ENCODE assay signal across 8 mouse cellular contexts in genomic region chr2:27764256-27764936, GRCm38 (mm10).
DNase-seq lines count a peak whose midpoint lies in the region; ATAC-seq and TF ChIP-seq lines count a peak whose summit lies in the region.

No protein-coding gene starts in this region.

- no peak for TF ChIP-seq CTCF in intestine, postnatal 0 days (IDR thresholded peaks at IDR 0.05; ENCODE audit: low read depth)

- H3K27me3 ChIP-seq in embryonic facial prominence, embryonic 11.5 days (ENCODE audit: control insufficient read depth, insufficient read depth, low read length): no peaks in the 10 kb centered on the region
- H3K27me3 ChIP-seq in intestine, postnatal 0 days (replicated peaks; ENCODE audit: control insufficient read depth, insufficient read depth, low read length): no peaks in the 10 kb centered on the region
- H3K27me3 ChIP-seq in midbrain, embryonic 11.5 days (ENCODE audit: control insufficient read depth, insufficient read depth, low read length): no peaks in the 10 kb centered on the region

- no peak overlapping the region for H3K4me3 ChIP-seq in embryonic facial prominence, embryonic 11.5 days (ENCODE audit: low read depth, low read length)
- H3K4me3 ChIP-seq in intestine, postnatal 0 days (ENCODE audit: low read depth, low read length): no peak overlapping the region
- no peak overlapping the region for H3K4me3 ChIP-seq in midbrain, embryonic 11.5 days (ENCODE audit: low read depth, low read length)

- DNase-seq in embryo, embryonic 10 days (ENCODE audit: low spot score): peak; percentile 75
- no peak for DNase-seq in embryo, embryonic 9.5 days (ENCODE audit: extremely low spot score)
- DNase-seq in embryonic facial prominence, embryonic 11.5 days (ENCODE audit: low spot score): peak; percentile 84
- DNase-seq in midbrain, embryonic 11.5 days (ENCODE audit: low spot score, missing footprints): peak; percentile 91
- no peak for DNase-seq in layer of hippocampus, adult 11-12 months (ENCODE audit: low spot score)
- DNase-seq in spleen, postnatal 36 days (ENCODE audit: low spot score in 2 of 2): no peak
- no peak for DNase-seq in natural killer cell, adult 2 months (ENCODE audit: low spot score in 2 of 2)

- no peaks in the 10 kb centered on the region for H3K36me3 ChIP-seq in embryonic facial prominence, embryonic 11.5 days (replicated peaks; ENCODE audit: control insufficient read depth, insufficient read depth, low read depth, low read length)
- H3K36me3 ChIP-seq in intestine, postnatal 0 days (ENCODE audit: control insufficient read depth, insufficient read depth): peaks cover 17% of the 10 kb centered on the region
- H3K36me3 ChIP-seq in midbrain, embryonic 11.5 days (ENCODE audit: control insufficient read depth, insufficient read depth, low read length): peaks cover 4% of the 10 kb centered on the region; the same call in 1 of the 2 replicates

- ATAC-seq in embryonic facial prominence, embryonic 11.5 days (replicated peaks; ENCODE audit: insufficient number of reproducible peaks, low FRiP score, low TSS enrichment, low read depth): peak; percentile 70
- peak; percentile 12 for ATAC-seq in intestine, postnatal 0 days
- ATAC-seq in midbrain, embryonic 11.5 days (ENCODE audit: low FRiP score): peak; percentile 71

- no peak overlapping the region for H3K4me2 ChIP-seq in embryonic facial prominence, embryonic 11.5 days (ENCODE audit: low read depth, low read length)
- no peak overlapping the region for H3K4me2 ChIP-seq in intestine, postnatal 0 days (replicated peaks; ENCODE audit: low read depth)
- no peak overlapping the region for H3K4me2 ChIP-seq in midbrain, embryonic 11.5 days

- H3K27ac ChIP-seq in embryonic facial prominence, embryonic 11.5 days (replicated peaks; ENCODE audit: low read depth, low read length): peak overlapping the region; percentile 49
- H3K27ac ChIP-seq in intestine, postnatal 0 days (ENCODE audit: low read depth, low read length): no peak overlapping the region
- no peak overlapping the region; the same call in 1 of the 2 replicates for H3K27ac ChIP-seq in midbrain, embryonic 11.5 days (ENCODE audit: low read depth, low read length)

- 0 out of 2 replicates have a peak overlapping the region, but pooled peaks have one; percentile 1 for H3K9ac ChIP-seq in embryonic facial prominence, embryonic 11.5 days (replicated peaks; ENCODE audit: low read length)
- H3K9ac ChIP-seq in intestine, postnatal 0 days (ENCODE audit: low read depth, low read length): no peak overlapping the region
- H3K9ac ChIP-seq in midbrain, embryonic 11.5 days (ENCODE audit: low read length): peak overlapping the region; percentile 27

- 11% methylated on average over 6 of the region's 6 CpGs for WGBS in embryonic facial prominence, embryonic 11.5 days
- 21% methylated on average over 6 of the region's 6 CpGs for WGBS in intestine, postnatal 0 days
- WGBS in midbrain, embryonic 11.5 days: 15% methylated on average over 6 of the region's 6 CpGs

- peaks cover 10% of the 10 kb centered on the region for H3K4me1 ChIP-seq in embryonic facial prominence, embryonic 11.5 days (ENCODE audit: control insufficient read depth, insufficient read depth, low read length)
- H3K4me1 ChIP-seq in intestine, postnatal 0 days (replicated peaks; ENCODE audit: control insufficient read depth, insufficient read depth, low read length): no peaks in the 10 kb centered on the region
- peaks cover 10% of the 10 kb centered on the region for H3K4me1 ChIP-seq in midbrain, embryonic 11.5 days (ENCODE audit: control insufficient read depth, insufficient read depth, low read length)

- H3K9me3 ChIP-seq in embryonic facial prominence, embryonic 11.5 days (replicated peaks; ENCODE audit: control insufficient read depth, low read length): no peaks in the 10 kb centered on the region
- no peaks in the 10 kb centered on the region for H3K9me3 ChIP-seq in intestine, postnatal 0 days (ENCODE audit: control insufficient read depth)
- no peaks in the 10 kb centered on the region for H3K9me3 ChIP-seq in midbrain, embryonic 11.5 days (ENCODE audit: control insufficient read depth, low read length)

Comparison
In these comparisons a context has a peak if more than half of its experiments do, and no peak if none do; other contexts are left out.
1. DNase-seq: peak in embryo, embryonic 10 days (single experiment), embryonic facial prominence, embryonic 11.5 days (single experiment) and midbrain, embryonic 11.5 days (single experiment); none in embryo, embryonic 9.5 days (single experiment), layer of hippocampus, adult 11-12 months (single experiment), spleen, postnatal 36 days (0 of 2) and natural killer cell, adult 2 months (0 of 2).
2. ATAC-seq: peak in every context shown above with its lines; median percentile 71 in midbrain, embryonic 11.5 days; 70 in embryonic facial prominence, embryonic 11.5 days; 12 in intestine, postnatal 0 days.